Mouse (Mus musculus) forebrain, embryonic 13.5 days (tissue): ENCODE measurements at regions not wholly inside any gene's neighbourhood (a gene's known extent, or its start where the extent isn't known, plus 50 kb on each side); places are given as distances from the start of the nearest gene placed in this dataset.

Experiments used
- ATAC-seq: fragments of 200-750 bp; cut with Nextera tagmentation; 2 replicates; pipeline ENCODE4 v1.8.0; 2017
- H3K27ac ChIP-seq: fragments of 300-500 bp; sonication (generic); 2 replicates; pipeline ENCODE4 v1.5.1; 2015; ENCODE audit warnings: inconsistent platforms, mild to moderate bottlenecking, moderate library complexity
- H3K27me3 ChIP-seq: fragments of 300-500 bp; sonication (generic); 2 replicates; pipeline ENCODE4 v1.6.1; 2015; ENCODE audit warnings: mild to moderate bottlenecking, inconsistent platforms
- H3K36me3 ChIP-seq: fragments of 300-500 bp; sonication (generic); 2 replicates; pipeline ENCODE4 v1.6.1; 2015; ENCODE audit warnings: mild to moderate bottlenecking, inconsistent platforms; ENCODE audit not compliant: poor library complexity, severe bottlenecking
- H3K4me1 ChIP-seq: fragments of 300-500 bp; sonication (generic); 2 replicates; pipeline ENCODE4 v1.6.1; 2015; ENCODE audit warnings: inconsistent platforms
- H3K4me2 ChIP-seq: fragments of 300-500 bp; sonication (generic); 2 replicates; pipeline ENCODE4 v1.6.1; 2015; ENCODE audit warnings: inconsistent platforms, mild to moderate bottlenecking, moderate library complexity
- H3K4me3 ChIP-seq: fragments of 300-500 bp; sonication (generic); 2 replicates; pipeline ENCODE4 v1.5.1; 2015; ENCODE audit warnings: mild to moderate bottlenecking, inconsistent platforms
- H3K9ac ChIP-seq: fragments of 300-500 bp; sonication (generic); 2 replicates; pipeline ENCODE4 v1.6.1; 2015; ENCODE audit warnings: mild to moderate bottlenecking, inconsistent platforms
- H3K9me3 ChIP-seq: fragments of 300-500 bp; sonication (generic); replicated peaks from 2 replicates; pipeline ENCODE4 v1.6.1; 2016; ENCODE audit warnings: inconsistent platforms
- WGBS: fragments of 180-500 bp; shearing (Covaris S2); methylation state at CpG from one replicate; pipeline ENCODE4 v1.1.7; 2015; 5-methylcytosine and 5-hydroxymethylcytosine counted together

DNA sequence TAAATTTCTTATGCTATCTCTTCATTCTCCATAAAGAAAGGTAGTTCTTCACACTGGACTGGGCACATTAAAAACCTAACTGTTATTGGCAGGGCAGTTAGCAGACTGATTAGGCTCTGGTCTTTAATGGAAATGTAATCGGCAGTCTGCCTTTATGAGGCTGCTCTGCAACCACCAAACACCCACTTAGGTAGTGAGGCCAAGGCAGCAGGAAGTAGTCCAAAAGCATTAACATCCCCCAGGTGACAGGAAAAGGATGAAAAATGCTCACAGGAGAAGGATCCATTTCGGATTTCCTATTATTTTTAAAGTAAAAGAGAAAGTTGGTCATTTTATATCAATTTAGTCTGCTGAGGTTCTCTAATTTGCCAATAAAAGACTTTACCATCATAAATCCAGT is 528.9 kb upstream of the Dppa4 start:
- ATAC-seq = no peak
- no peak overlapping the region for H3K4me2 ChIP-seq
- H3K9me3 ChIP-seq = no peaks in the 10 kb centered on the region
- H3K9ac ChIP-seq = no peak overlapping the region
- no peaks in the 10 kb centered on the region for H3K27me3 ChIP-seq
- H3K4me1 ChIP-seq = no peaks in the 10 kb centered on the region
- 86% methylated on average over 2 of the region's 2 CpGs for WGBS
- H3K27ac ChIP-seq = no peak overlapping the region
- no peaks in the 10 kb centered on the region for H3K36me3 ChIP-seq
- no peak overlapping the region for H3K4me3 ChIP-seq

DNA sequence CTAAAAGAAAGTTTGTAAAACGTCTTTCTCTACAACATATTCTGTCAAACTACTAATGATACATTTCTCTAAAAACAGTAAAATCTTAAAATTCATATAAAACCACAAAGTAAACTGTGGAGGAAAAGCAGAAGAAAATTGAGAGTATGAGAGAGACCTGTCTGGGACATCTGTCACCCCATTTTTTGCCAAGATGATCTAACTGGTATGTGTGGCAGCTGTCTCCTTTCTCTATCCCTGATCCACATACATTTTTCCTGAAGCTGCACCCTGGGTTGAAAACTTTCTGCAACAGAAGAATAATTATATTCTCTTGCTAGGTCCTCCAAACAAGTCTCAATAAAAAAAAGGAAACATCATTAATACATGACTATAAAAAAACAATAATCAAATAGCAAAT is 525.2 kb upstream of the Dppa4 start:
- no peak for ATAC-seq
- no peak overlapping the region for H3K4me2 ChIP-seq
- no peaks in the 10 kb centered on the region for H3K27me3 ChIP-seq
- H3K9ac ChIP-seq = no peak overlapping the region
- H3K27ac ChIP-seq = no peak overlapping the region
- WGBS = 84% methylated on average over 1 of the region's 1 CpGs
- no peaks in the 10 kb centered on the region for H3K4me1 ChIP-seq
- no peaks in the 10 kb centered on the region for H3K9me3 ChIP-seq
- no peak overlapping the region for H3K4me3 ChIP-seq
- no peaks in the 10 kb centered on the region for H3K36me3 ChIP-seq

DNA sequence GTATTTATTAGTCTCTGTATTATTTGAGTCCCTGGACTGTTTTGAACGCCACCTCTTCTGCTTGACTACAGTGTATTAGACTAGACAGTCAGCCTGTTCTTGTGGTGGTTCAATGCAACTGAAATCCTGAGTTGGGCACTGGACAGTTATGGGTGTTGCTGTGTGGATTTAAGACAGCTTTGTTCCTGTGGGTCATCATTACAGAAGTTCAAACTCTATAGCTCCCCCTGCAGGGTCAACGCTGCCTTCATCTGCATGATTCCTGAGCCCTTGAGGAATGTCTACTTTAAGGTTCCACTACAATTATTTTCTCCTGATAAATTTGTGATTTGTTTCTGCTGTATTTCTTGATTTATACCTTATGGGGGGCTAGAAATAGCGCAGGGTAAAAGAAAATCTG is 517.8 kb upstream of the Dppa4 start:
- Histone ChIP-seq H3K9ac (no peak overlapping the region), H3K9me3 (no peaks in the 10 kb centered on the region), H3K4me2 (no peak overlapping the region), H3K4me1 (no peaks in the 10 kb centered on the region), H3K27me3 (no peaks in the 10 kb centered on the region), H3K27ac (no peak overlapping the region), H3K36me3 (no peaks in the 10 kb centered on the region), H3K4me3 (no peak overlapping the region)
- ATAC-seq = no peak
- 67% methylated on average over 3 of the region's 3 CpGs for WGBS

DNA sequence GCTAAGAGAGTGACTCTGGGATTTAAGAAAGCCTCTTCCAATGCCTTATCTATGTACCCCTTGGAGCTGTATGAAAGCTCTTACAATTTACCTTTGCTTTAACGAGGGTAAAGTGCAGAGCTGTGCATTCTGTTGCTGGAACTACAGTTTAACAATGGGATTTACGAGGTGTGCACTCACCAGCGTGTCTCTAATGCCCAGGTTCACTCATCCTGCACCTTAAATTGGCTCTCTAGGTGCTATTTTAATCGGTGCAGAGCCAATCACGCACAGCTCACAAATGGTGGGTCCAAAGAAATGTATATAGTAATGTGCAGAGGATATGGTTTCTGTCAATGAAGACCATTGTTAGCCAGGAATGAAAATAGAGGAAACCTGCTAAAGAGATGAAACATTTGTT is 495.0 kb upstream of the Dppa4 start:
- Histone ChIP-seq H3K27ac (no peak overlapping the region), H3K9ac (no peak overlapping the region), H3K4me1 (0 out of 2 replicates have a peak, but pooled peaks cover 5% of the 10 kb centered on the region), H3K36me3 (no peaks in the 10 kb centered on the region), H3K27me3 (no peaks in the 10 kb centered on the region), H3K9me3 (no peaks in the 10 kb centered on the region), H3K4me2 (no peak overlapping the region), H3K4me3 (no peak overlapping the region)
- 61% methylated on average over 5 of the region's 5 CpGs for WGBS
- ATAC-seq = no peak

DNA sequence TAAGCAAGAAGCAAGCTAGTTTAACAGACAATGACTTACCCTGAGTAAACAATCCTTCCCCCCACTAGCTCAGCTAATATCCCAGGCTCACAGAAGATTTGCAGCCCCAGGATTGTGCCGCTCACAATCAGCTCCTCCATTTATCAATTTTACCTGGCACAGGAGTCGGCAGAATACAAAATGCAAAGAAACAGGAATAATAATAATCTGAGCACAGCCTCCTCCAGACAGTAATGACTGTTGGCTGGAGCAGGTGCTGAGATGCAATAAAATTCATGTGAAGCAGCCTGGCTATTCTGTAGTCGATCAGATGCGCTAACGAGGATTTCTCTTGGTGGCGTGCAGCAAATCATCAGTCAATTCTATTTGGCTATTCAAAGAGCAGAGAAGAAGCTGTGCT is 492.9 kb upstream of the Dppa4 start:
- Histone ChIP-seq H3K9ac (no peak overlapping the region), H3K4me3 (no peak overlapping the region), H3K36me3 (no peaks in the 10 kb centered on the region), H3K27ac (no peak overlapping the region), H3K4me2 (no peak overlapping the region), H3K4me1 (0 out of 2 replicates have a peak, but pooled peaks cover 5% of the 10 kb centered on the region), H3K27me3 (no peaks in the 10 kb centered on the region), H3K9me3 (no peaks in the 10 kb centered on the region)
- ATAC-seq = no peak
- WGBS = 58% methylated on average over 6 of the region's 6 CpGs

DNA sequence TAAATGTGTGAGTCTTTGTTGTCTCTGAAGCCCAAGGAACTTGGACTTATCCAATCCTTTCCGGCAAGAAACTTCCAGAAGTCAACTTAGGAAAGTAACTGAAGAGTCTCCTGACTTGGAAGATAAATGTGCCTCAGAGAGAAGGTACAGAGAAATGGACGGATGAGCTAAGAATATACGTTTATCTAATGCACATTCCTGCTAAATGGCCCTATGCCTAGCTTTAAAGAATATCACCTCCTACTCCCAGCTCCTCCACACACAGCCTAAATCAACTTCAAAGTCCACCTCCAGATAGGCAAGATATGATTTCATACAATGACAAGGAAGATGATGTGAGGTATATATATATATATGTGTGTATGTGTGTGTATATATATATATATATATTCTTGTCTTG is 492.1 kb upstream of the Dppa4 start:
- no peak overlapping the region for H3K27ac ChIP-seq
- H3K4me1 ChIP-seq = 0 out of 2 replicates have a peak, but pooled peaks cover 5% of the 10 kb centered on the region
- H3K36me3 ChIP-seq = no peaks in the 10 kb centered on the region
- no peaks in the 10 kb centered on the region for H3K27me3 ChIP-seq
- H3K9ac ChIP-seq = no peak overlapping the region
- 92% methylated on average over 3 of the region's 3 CpGs for WGBS
- no peak overlapping the region for H3K4me2 ChIP-seq
- ATAC-seq = no peak
- no peaks in the 10 kb centered on the region for H3K9me3 ChIP-seq
- no peak overlapping the region for H3K4me3 ChIP-seq

DNA sequence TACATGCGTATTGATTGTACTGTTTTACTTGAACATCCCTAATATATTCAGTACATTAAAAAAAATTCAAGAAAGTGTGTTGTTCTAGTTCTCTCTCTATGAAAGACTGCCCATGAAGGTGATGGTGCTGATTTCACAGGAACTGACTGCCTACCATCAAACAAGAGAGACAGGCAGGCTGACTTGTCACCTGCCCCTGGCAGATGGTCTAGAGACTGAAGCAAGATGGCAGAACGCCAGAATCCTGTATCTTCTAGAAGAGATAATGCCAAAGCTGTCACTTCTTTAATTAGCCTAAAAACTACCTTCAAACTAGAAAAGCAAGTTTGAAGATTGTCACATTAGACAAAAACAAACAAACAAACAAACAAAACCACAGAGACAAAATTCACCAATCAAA is 484.7 kb upstream of the Dppa4 start:
- Histone ChIP-seq H3K4me1 (no peaks in the 10 kb centered on the region), H3K4me2 (no peak overlapping the region), H3K27me3 (no peaks in the 10 kb centered on the region), H3K9ac (no peak overlapping the region), H3K36me3 (no peaks in the 10 kb centered on the region), H3K9me3 (no peaks in the 10 kb centered on the region), H3K4me3 (no peak overlapping the region), H3K27ac (no peak overlapping the region)
- 0 out of 2 replicates have a peak, but pooled peaks have one; percentile 45 for ATAC-seq
- 76% methylated on average over 2 of the region's 2 CpGs for WGBS

DNA sequence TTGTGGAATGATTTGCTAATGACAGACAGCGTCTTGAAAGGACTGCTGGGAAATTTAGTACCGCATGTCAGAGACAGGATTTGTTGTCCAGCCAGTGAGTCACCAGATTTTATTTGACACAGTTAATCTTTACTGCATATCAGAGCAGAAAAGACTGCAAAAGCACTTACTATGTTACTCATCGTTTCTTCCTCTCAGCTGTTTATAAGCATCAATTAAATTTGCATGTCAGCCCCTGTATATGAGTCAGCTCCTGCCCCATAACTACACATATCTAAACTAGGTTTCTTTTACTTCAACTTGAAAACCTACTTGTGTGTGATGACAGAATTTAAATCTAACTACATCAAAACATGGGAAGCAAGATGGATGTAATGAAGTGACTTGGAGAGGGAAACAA is 440.4 kb upstream of the Dppa4 start:
- no peak overlapping the region for H3K9ac ChIP-seq
- no peaks in the 10 kb centered on the region for H3K27me3 ChIP-seq
- WGBS = 97% methylated on average over 3 of the region's 3 CpGs
- H3K9me3 ChIP-seq = no peaks in the 10 kb centered on the region
- no peak overlapping the region for H3K4me2 ChIP-seq
- H3K27ac ChIP-seq = no peak overlapping the region
- no peak for ATAC-seq
- H3K4me1 ChIP-seq = no peaks in the 10 kb centered on the region
- H3K36me3 ChIP-seq = no peaks in the 10 kb centered on the region
- no peak overlapping the region for H3K4me3 ChIP-seq

DNA sequence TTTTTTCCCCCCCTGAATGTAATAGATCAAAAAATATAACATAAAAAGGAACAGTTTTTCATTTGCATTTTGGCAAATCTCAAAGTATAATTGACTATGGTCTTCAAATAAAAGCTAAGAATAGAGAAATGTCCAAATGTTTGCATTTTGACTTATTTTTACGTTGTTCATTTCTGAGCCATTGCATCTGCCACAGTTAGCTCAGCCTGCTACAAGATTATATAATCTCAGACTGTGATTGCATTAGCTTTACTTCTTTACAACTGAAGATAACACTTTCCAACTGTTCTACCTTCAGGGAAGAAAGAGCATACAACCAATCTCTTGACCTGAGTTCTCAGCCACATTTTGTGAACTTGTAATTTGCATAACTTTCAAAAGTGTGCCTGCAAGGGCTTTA is 431.9 kb upstream of the Dppa4 start:
- ATAC-seq = no peak
- Histone ChIP-seq H3K4me2 (no peak overlapping the region), H3K27me3 (no peaks in the 10 kb centered on the region), H3K9ac (no peak overlapping the region), H3K4me1 (no peaks in the 10 kb centered on the region), H3K36me3 (no peaks in the 10 kb centered on the region), H3K4me3 (no peak overlapping the region), H3K9me3 (no peaks in the 10 kb centered on the region), H3K27ac (no peak overlapping the region)
- WGBS = 81% methylated on average over 1 of the region's 1 CpGs

DNA sequence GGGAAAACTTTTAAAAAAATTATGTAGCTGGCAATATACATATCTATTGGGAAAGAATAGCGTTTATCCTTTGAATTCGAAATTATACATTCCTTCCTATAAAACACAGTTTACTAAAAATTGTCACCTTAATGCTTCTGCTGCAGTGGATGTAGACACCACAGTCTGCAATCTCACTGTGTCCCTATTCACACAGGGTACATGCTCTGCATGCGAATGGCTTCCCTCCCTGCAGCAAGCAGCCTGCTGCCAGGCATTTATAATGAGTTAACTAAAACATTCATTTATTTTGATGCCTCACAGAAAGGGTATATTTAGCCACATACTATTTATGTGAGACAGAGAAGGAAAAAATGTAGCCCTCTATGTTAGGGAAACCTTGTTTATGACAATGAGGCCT is 423.7 kb upstream of the Dppa4 start:
- no peak overlapping the region for H3K4me3 ChIP-seq
- H3K36me3 ChIP-seq = no peaks in the 10 kb centered on the region
- 86% methylated on average over 3 of the region's 3 CpGs for WGBS
- H3K27ac ChIP-seq = no peak overlapping the region
- H3K9ac ChIP-seq = no peak overlapping the region
- H3K9me3 ChIP-seq = no peaks in the 10 kb centered on the region
- no peaks in the 10 kb centered on the region for H3K4me1 ChIP-seq
- no peaks in the 10 kb centered on the region for H3K27me3 ChIP-seq
- ATAC-seq = 0 out of 2 replicates have a peak, but pooled peaks have one; percentile 41
- no peak overlapping the region for H3K4me2 ChIP-seq

DNA sequence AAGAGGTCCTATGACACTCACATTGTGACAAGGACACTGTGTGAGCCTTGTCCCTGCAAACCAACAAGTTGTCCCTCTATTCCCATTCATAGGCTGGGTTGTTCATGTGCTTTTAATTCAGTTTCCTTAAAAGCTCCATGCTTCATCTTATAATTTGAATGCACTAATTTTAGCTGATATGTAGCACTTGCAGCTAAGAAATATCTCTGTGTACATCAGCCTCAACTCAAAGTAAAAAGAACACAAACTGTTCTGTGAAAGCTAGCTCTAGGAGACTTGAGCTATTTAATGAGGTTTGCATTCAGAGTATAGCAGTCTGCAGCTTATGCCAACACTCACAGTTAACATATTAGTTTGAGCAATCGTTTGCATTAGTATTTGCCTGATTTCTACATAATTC is 408.3 kb upstream of the Dppa4 start:
- WGBS = 78% methylated on average over 1 of the region's 1 CpGs

DNA sequence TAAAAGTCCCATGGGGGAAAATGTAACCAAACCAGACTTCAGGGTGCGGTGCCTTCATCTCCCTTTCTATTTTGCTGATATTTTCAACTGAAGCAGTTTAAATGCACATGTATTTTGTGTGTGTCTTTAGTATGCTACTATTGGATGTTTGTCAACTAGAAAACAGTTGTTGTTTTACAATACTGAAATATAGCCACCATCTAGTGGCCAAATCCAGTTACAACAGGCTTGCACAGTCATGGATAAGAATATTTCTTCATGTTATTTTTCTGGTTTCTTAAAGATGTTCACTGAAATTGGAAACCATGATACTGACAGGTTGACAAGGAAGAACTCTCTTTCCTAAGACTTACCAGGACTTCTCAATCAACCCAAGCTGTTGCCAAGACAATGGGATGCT is 400.1 kb upstream of the Dppa4 start:
- Histone ChIP-seq H3K27me3 (no peaks in the 10 kb centered on the region), H3K27ac (no peak overlapping the region), H3K4me3 (no peak overlapping the region), H3K9ac (no peak overlapping the region), H3K9me3 (no peaks in the 10 kb centered on the region), H3K36me3 (no peaks in the 10 kb centered on the region), H3K4me2 (no peak overlapping the region), H3K4me1 (no peaks in the 10 kb centered on the region)
- WGBS = 95% methylated on average over 1 of the region's 1 CpGs
- no peak; the same call in 1 of the 2 replicates for ATAC-seq

More for the DNA sequence above, 408.3 kb upstream of the Dppa4 start:
- H3K27me3 ChIP-seq = no peaks in the 10 kb centered on the region
- H3K4me2 ChIP-seq = no peak overlapping the region
- H3K27ac ChIP-seq = no peak overlapping the region
- no peaks in the 10 kb centered on the region for H3K36me3 ChIP-seq
- no peaks in the 10 kb centered on the region for H3K4me1 ChIP-seq
- no peak for ATAC-seq
- no peaks in the 10 kb centered on the region for H3K9me3 ChIP-seq
- no peak overlapping the region for H3K4me3 ChIP-seq
- H3K9ac ChIP-seq = no peak overlapping the region

DNA sequence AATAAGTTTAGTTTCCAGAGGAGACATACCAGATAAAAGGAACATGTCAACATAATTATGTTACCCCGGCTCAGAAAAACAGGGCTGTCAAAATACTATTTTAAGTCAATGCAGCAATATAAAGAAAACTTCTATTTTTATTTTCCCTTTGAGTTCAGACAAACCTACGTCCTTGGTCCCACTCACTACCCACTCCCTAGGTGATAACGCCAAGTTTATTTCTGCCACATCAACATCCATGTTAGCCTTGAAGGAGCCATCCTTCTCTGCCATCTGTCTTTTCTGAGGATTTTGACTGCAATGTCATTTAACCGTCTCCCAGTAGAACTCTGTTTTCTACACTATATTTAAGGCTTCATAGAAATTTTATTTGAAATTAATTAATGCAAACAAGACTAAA is 396.5 kb upstream of the Dppa4 start:
- Histone ChIP-seq H3K36me3 (no peaks in the 10 kb centered on the region), H3K4me2 (no peak overlapping the region), H3K27ac (no peak overlapping the region), H3K4me1 (no peaks in the 10 kb centered on the region), H3K27me3 (no peaks in the 10 kb centered on the region), H3K9me3 (no peaks in the 10 kb centered on the region), H3K9ac (no peak overlapping the region), H3K4me3 (no peak overlapping the region)
- 90% methylated on average over 4 of the region's 4 CpGs for WGBS
- ATAC-seq = no peak
